Mouse (Mus musculus) lung, adult 2 months (tissue): Measurements from ENCODE around the gene Trip12.

Experiments used
- CTCF ChIP-seq: fragments of 200-500 bp; IDR thresholded peaks from 2 replicates; pipeline ENCODE4 v1.5.1; 2011; ENCODE audit warnings: mild to moderate bottlenecking, low read length, control low read depth; ENCODE audit not compliant: insufficient read depth
- POLR2A ChIP-seq: fragments of 200-500 bp; IDR thresholded peaks from 2 replicates; pipeline ENCODE4 v1.6.1; 2011; ENCODE audit warnings: low read depth, mild to moderate bottlenecking, control low read depth, low read length, borderline replicate concordance; ENCODE audit errors: extremely low read depth

DNA sequence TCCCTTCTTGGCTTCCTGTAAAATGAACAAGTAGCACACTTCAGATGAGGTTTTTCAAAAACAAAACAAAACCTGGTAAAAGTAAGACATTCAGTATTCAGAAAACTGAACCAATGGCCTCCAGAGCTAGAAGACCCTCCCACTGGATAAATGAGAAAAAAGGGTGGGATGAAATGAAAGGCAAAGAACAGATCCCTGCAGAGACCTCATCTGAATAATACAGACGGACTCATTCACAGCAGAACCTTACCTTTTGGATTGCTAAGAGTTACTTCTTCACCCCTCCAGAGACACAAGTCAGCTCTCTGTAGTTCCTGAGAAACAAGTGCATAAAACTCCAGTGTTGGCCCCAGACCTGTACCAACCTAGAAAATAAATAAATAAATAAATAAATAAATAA, 108.6 kb downstream of the Trip12 start:
- TF ChIP-seq CTCF (no peak), POLR2A (no peak)
